Mouse (Mus musculus) intestine, embryonic 15.5 days (tissue): ENCODE data around the gene Ddx28. TPM values are rescaled to one million over a fixed set of nuclear protein-coding genes. Genes with fewer than 3 reads are reported as not detected.

Experiments used
- polyA plus RNA-seq: library from polyadenylated mRNA; unstranded; fragments of >200 nt; fragmentation: Nextera tagmentation; extraction: Ambion mirVana; gene quantifications from 2 replicates; pipeline ENCODE4 v1.2.1, GENCODE M21; 2015

Ddx28 gene
- polyA plus RNA-seq, 1 experiment from 2014 or later = 15.5 TPM

Other genes starting within 250 kb of the Ddx28 start
- 8.5 and 8.9 TPM in 2 replicates for gene Ranbp10, start 184.5 kb downstream of the Ddx28 start, polyA plus RNA-seq
- gene Tsnaxip1, start 184.2 kb downstream of the Ddx28 start, polyA plus RNA-seq = not detected in 2 replicates
- 33.6 and 34.9 TPM in 2 replicates for gene Cenpt, start 158.6 kb downstream of the Ddx28 start, polyA plus RNA-seq
- gene Thap11, start 156.8 kb downstream of the Ddx28 start, polyA plus RNA-seq = 54.9 and 60.0 TPM in 2 replicates
- gene Nutf2, start 151.3 kb downstream of the Ddx28 start, polyA plus RNA-seq = 192 and 253 TPM in 2 replicates
- gene Edc4, start 131.0 kb downstream of the Ddx28 start, polyA plus RNA-seq = 35.9 and 38.4 TPM in 2 replicates
- gene Nrn1l, start 118.3 kb downstream of the Ddx28 start, polyA plus RNA-seq = 0.34 and 0.96 TPM in 2 replicates
- 26.0 and 28.9 TPM in 2 replicates for gene Pskh1, start 111.4 kb downstream of the Ddx28 start, polyA plus RNA-seq
- 0.82 and 3.2 TPM in 2 replicates for gene Ctrl, start 78.0 kb downstream of the Ddx28 start, polyA plus RNA-seq
- gene Psmb10, start 73.4 kb downstream of the Ddx28 start, polyA plus RNA-seq = 76.6 and 99.7 TPM in 2 replicates
- 2.1 and 2.3 TPM in 2 replicates for gene Lcat, start 68.5 kb downstream of the Ddx28 start, polyA plus RNA-seq
- gene Slc12a4, start 45.8 kb downstream of the Ddx28 start, polyA plus RNA-seq = 23.9 and 24.0 TPM in 2 replicates
- not detected in 2 replicates for gene Dpep3, start 32.5 kb downstream of the Ddx28 start, polyA plus RNA-seq
- gene Dus2, start 20.5 kb downstream of the Ddx28 start, polyA plus RNA-seq = 16.2 and 17.5 TPM in 2 replicates
- not detected in 2 replicates for gene Dpep2nb, start 5.9 kb downstream of the Ddx28 start, polyA plus RNA-seq
- gene Nfatc3, start 47.0 kb upstream of the Ddx28 start, polyA plus RNA-seq = 6.0 and 6.2 TPM in 2 replicates
- gene Esrp2, start 125.1 kb upstream of the Ddx28 start, polyA plus RNA-seq = 30.2 and 32.7 TPM in 2 replicates
- 10.2 and 10.7 TPM in 2 replicates for gene Pla2g15, start 138.5 kb upstream of the Ddx28 start, polyA plus RNA-seq
- 34.4 and 37.9 TPM in 2 replicates for gene Slc7a6, start 157.0 kb upstream of the Ddx28 start, polyA plus RNA-seq
- 34.0 and 34.3 TPM in 2 replicates for gene Slc7a6os, start 199.1 kb upstream of the Ddx28 start, polyA plus RNA-seq
- 47.3 and 49.0 TPM in 2 replicates for gene Prmt7, start 199.1 kb upstream of the Ddx28 start, polyA plus RNA-seq